Mouse (Mus musculus) induced T-regulatory cell, adult 2 months (primary cell): ENCODE data around the gene Zfp324.

ENCODE experiments used
- DNase-seq: peaks from one replicate; pipeline ENCODE4 v3.0.0-alpha.2; 2012; ENCODE audit warnings: low read depth

Gene Zfp324

DNA sequence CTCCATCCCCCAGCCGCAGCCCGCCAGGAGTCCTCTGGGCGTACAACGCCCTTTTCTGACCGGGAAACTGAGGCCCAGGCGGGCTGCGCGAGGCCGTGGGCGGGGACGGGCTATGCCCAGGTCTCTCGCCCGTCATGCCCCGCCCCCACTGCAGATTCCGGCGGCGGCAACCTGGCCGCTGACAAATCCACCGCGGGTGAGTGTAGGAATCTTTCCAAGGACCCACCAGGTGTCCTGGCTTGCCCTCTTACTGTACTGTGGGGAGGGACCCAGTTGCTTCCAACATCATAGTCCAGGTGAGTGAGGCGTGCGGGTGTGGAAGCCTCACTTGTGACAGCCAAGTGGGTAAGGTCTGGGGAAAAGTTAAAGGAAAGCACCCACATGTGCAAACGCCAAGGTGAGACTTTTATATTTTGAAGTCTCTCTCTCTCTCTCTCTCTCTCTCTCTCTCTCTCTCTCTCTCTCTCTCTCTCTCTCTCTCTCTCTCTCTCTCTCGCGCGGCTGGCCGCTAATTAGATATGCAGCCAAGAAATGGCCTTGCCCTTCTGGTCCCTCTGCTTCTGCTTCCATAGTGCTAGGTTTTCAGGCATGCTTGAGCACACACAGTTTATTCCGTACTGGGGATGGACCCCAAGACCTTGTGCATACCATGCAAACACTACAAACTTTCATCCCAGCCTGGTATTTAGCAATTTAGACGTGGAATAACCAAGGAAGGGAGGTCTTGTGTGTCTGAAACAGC, 637 bp downstream of the Zfp324 start:
- peak; percentile 84 for DNase-seq

DNA sequence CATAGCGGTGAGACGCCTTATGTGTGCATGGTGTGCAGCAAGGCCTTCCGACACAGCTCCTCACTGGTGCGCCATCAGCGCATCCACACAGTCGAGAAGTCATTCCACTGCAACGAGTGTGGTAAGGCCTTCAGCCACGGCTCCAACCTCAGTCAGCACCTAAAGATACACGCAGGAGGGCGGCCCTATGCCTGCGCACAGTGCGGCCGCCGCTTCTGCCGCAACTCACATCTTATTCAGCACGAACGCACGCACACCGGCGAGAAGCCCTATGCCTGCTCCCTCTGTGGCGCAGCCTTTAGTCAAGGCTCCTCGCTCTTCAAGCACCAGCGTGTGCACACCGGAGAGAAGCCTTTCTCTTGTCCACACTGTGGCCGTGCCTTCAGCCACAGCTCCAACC, 5.3 kb downstream of the Zfp324 start:
- DNase-seq = no peak

DNA sequence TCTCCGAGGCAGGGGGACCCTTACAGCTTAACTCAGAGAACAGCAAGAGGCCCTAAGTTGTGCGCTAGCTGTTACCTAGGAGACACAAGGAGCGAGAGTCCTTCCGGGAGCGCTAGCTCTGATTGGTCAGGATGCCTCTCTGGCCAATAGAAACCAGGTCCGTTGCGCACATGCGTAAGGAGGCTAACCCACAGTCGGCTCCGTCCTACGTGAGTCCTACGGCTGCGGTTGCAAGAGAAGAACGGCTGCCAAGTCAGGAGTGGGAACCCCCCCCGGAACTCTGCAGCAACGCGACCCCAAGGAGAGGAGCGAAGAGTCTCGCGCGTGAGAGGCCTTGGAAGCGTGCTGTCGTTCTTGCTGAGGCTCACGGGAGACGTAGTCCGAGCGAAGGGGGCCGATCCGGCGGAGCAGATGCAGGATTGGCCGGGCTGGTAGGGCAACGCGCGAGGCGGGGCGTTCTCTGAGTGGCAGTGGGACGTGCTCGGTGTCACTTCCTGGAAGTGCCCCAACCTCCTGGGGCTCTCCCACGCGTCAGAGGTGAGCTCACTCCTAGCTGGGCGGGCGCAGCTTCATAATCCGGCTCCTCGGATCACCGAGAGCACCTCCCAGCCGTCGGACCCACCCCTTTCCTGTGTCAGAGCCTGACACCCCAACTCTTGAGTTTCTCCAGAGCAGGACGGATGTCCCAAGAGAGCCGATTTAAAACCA, 12.2 kb downstream of the Zfp324 start, which contains the start of gene Zfp446:
Zfp446 (plus strand) TSS at position 167 of the 708 bp plus-strand sequence.
- DNase-seq = peak; percentile 98

DNA sequence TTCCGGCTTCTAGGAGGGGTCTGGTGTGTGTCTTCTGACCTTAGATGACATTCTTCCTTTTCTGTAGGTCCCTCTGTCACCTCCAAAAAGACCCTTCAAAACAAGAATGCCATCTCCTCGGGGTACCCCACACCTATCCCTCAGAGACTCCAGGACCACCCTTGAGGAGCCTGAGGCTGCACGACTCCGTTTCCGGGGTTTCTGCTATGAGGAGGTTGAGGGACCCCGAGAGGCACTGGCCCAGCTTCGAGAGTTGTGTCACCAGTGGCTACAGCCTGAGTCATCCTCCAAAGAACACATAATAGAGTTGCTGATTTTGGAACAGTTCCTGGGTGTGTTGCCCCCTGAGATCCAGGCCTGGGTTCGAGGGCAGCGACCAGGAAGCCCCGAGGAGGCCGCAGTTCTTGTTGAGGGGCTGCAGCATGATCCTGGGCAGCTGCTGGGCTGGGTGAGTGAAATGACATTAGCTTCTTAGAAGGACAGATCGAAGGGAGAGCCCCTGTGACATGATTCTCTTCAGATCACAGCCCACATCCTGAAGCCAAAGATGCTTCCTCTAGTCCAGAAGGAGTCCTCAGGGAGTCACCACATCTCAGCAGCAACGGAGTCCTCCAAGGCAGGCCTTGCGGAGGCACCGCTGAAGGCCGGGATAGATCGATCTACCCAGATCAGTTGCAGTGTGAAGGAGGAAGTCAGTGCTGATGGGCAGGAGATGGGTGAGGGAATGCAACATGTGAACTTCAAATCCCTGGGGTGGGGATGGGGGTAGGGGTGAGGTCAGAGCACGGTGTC, 13.5 kb downstream of the Zfp324 start:
- peak; percentile 67 for DNase-seq

DNA sequence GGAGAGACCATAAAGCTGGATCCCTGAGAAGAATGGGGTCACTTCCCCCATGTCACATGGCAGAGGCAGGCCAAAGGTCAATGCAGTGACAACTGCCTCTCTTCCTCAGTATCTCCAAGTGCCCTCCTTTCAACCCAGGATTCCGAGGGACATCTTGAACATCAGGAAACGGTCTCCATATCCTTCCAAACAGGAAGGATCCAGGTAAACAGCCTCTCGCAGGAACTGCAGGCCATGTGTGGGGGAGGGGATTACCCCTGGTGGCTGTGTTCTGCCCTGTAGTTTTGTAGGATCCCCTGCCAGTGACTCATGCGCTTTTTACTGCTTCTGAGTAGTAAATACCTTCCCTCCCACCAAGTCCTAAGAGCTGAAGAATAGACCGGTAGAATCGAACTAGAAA, 14.1 kb downstream of the Zfp324 start:
- peak; percentile 56 for DNase-seq

DNA sequence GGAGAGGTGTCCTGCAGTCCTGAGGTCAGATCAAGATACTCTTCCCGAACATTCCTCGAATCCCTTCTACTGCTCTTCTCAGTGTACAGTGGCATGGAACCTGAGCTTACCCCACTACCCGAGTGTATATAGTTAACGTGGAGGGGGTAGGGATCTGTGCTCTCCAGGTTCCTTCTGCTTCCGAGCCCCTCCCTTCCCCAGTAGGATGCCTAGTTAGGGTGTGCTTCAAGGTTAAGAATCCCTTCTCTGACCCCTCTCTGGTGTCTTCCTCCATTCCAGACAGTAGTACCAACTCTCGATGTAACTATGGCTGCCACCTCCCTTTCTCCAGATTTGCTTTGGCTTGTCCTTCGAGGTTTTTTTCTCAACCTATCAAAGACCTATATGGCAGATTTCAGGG, 14.7 kb downstream of the Zfp324 start:
- DNase-seq = no peak

DNA sequence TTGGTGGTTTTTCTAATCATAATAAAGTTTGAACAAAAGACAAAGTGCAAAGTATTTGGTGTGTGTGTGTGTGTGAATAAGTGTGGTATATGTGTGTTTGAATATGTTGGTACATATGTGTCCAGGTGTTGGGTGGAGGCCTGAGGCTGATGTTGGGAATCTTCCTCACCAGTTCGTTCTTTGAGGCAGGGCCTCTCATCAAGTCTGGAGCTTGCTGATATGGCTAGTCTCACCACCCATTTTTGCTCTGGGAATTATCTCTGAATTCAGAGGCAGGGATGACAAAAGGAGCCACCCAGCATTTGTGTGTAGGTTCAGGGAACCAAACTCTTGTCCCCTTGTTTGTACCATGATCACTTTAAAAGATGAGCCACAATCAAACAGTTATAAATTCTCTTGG, 20.1 kb downstream of the Zfp324 start:
- no peak for DNase-seq

DNA sequence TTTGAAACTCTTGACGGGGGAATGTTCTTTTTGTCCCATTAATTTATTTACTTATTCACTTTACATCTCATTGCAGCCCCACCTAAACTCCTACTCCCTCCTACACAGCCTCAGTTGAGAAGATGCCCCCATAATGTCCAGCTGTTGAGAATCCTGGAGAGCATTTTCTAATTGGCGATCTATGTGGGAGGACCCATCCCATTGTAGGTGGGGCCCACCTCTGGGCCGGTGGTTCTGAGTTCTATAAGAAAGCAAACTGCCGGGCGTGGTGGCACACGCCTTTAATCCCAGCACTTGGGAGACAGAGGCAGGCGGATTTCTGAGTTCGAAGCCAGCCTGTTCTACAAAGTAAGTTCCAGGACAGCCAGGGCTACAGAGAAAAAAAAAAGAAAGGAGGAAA, 21.3 kb downstream of the Zfp324 start:
- no peak for DNase-seq

DNA sequence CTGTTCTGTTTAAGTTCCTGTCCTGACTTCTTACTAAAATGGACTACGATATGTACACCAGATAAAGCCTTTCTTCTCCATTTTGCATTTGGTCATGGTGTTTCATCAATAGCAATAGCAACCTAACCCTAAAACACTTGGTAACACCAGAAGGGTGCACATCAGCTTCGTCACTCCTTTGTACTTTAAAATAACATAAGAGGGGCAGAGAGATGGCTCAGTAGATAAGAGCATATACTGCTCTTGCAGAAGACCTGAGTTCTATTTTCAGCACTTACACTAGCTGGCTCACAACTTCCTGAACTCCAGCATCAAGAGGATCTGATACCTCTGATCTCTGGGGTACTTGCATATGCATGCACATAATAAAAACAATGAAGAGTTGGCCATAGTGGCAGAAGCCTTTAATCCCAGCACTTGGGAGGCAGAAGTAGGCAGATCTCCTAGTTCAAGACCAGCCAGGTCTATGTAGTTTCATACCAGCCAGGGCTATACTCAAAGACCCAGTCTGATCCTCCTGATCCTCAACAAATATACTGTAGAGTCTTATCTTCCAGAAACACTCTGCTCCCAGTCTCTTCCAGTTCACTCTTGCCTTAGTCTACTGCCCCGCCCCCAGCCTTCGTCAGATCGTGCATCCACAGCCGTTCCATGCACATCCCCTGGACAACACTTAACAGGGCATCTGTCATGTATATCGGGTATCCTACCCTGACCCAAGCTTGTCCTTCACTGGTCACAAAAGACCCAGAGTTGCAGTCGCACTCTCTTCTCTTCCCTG, 22.0 kb downstream of the Zfp324 start:
- no peak for DNase-seq

DNA sequence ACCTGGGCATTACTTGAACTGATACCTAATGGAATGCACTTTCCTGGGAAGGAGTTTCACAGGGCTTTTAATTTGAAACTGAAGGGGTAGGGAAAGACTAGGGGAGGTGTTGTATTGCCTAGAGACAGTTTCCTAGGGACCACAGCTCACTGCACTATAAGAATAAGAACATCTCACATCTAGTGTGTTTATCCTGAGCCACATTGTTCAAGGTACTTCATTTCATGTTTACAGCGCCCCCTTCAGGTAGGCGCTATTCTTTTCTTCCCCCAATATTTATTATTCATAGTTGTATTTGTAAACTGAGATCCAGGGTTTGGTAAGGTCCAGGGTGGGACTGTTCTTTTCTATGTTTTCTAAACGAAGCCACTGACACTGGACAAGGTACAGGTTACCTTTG, 26.6 kb downstream of the Zfp324 start:
- DNase-seq = peak; percentile 86

DNA sequence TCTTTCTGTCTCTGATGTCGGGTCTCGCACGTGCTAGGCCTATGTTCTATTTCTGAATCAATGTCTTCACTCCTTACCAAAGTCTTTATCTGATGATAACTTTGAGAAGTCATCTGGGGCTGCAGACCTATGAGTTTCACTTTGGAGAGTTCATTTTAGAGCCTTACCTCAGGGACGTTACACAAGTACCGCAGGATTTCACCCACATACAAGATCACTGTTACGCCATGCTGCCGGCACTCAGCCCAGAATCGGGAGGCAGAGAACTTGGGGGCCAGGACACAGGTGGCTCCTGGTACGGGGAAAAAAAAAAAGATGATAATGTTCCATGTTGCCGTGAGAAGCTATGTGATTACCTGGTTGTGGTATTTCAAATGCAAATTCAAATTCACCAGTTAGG, 27.5 kb downstream of the Zfp324 start:
- DNase-seq = no peak

DNA sequence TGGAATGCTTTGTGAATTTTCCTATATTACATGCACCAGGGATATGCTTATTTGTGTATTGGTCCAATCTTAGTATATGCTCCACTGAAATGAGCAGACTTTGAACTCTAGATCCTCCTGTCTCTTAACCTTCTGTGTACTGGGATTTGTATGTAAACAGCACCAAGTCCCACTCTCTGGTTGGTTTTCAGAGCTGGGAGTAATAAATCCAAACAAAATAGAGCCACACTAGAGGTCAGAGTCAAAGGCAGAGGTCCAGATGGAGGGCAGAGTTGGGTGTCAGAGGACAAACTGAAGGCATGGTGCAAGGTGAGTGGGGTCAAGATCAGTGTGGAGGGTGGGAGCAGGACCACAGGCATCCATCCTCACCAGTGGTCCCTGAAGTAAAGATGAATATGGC, 30.2 kb downstream of the Zfp324 start:
- no peak for DNase-seq

DNA sequence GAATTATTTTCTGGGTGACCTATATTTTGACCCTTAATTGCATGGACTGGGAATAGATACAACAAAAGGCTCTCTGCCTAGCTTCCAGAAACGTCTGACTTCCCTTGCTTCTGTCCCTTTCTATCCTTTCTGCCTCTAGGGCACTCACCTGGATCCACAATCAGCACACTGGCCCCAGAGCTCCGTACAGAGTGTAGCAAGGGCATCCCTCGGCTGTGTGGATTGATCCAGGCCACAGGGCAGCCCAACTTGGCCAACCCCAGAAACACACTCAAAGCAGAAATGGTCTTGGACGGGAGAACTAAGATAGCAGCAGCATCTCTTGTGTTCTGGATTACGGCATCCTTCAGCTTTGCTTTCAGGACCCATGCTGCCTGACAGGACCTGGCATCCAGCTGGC, 31.6 kb downstream of the Zfp324 start:
- DNase-seq = no peak

DNA sequence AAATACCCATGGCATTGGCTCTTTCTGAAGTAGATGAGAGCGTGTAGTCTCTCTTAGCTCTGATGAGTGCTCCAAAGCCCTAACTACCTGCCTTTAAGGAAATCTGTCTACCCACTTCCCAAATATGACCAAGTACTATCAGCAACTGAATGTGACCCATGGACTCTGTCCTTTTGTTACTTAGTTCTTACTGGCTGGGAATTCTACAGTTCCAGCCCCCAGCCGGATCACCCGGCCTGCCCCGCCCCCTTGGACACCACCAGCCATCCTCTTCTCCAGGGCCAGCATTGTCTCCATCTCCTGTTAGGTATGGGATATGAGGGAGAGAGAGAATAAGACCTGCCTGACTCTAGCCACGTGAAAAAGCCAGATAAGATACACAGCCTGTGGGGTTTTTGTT, 32.4 kb downstream of the Zfp324 start, which contains the start of gene Slc27a5:
Slc27a5 (minus strand) TSS at position 140 of the 400 bp plus-strand sequence.
- DNase-seq = no peak

DNA sequence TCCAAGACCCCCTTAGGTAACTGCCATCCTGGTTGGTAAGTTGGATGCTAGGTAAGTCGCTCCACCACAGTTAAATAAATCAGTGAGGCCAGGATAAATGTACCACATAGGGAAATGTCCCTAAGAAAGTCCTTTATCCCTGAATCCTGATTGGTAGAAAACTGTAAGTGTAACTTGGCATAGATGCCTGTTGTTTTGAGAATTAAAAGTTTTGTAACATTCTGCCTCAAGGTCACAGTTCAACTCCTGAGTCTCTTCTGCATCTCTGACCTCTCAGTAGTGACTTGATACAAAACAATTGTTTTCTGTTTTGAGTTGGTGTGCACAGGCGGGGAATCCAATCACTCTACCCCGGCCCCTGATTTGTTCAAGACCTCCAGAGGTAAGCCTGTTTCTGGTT, 33.2 kb downstream of the Zfp324 start, which contains the start of gene Trim28:
Trim28 (plus strand) TSS at position 264 of the 400 bp plus-strand sequence.
- no peak for DNase-seq

DNA sequence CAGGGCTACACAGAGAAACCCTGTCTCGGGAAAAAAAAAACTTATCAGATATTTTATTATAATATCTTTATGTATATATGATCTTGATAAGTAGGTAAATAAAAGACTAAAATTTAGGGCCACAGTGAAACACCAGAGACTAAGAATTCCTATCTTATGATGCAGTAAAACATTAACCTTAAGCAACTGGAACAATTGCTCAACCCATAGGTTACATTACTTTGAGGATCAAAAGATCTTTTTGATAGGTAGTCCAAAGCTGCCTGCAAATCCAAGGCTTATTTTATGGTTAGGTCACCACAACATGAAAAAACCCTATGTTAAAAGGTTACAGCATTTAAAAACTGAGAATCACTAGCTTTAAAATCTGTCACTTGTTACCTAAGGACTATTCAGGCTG, 35.9 kb downstream of the Zfp324 start:
- DNase-seq = no peak

DNA sequence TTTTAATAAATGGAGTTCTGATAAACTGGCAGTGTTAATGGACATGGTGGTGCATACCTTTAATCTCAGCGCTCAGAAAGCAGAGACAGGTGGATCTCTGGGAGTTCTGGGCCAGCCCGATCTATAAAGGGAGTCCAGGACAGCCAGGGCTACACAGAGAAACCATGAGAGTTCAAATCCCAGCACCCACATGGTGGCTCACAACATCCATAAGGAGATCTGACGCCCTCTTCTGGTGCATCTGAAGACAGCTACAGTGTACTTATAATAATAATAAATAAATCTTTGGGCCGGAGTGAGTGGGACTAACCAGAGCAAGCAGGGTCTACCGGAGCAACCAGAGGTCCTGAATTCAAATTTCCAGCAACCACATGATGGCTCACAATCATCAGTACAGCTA, 37.7 kb downstream of the Zfp324 start:
- no peak for DNase-seq

DNA sequence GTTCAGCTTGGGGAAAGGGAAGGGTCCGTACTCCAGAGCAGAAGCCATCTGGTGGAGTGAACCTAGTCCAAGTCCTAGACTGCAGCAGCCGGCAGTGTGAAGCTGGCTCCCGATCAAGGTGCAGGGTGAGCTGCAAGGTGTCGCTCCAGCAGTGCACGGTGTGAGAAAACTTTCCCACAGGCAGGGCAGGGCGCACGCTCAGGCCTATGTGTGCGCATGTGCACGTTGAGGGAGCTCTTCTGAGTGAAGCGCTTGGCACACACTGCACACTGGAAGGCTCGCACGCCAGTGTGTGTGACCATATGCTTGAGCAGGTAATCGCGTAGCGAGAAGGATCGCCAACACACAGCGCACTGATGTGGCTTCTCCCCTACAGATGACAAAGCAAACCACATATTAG, 40.4 kb downstream of the Zfp324 start:
- no peak for DNase-seq

DNA sequence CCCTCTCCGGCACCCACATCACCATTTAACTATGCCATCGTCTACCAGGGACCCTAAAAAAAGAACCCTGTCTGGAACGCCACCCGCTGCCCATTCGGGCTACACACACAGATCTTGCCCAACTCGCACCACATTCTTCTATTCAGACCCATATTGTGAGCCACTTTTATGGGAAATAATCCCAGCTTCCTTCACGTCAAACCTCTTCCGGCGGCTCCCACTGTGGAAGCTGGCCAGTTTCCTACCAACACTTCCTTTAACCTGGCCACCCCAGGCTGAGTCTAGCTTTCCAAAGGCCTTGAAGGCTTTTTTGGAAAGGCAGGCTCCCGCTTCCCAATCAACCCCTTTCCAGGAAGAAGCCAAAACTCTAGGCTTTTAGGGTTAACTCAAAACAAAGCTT, 40.9 kb downstream of the Zfp324 start:
- no peak for DNase-seq

DNA sequence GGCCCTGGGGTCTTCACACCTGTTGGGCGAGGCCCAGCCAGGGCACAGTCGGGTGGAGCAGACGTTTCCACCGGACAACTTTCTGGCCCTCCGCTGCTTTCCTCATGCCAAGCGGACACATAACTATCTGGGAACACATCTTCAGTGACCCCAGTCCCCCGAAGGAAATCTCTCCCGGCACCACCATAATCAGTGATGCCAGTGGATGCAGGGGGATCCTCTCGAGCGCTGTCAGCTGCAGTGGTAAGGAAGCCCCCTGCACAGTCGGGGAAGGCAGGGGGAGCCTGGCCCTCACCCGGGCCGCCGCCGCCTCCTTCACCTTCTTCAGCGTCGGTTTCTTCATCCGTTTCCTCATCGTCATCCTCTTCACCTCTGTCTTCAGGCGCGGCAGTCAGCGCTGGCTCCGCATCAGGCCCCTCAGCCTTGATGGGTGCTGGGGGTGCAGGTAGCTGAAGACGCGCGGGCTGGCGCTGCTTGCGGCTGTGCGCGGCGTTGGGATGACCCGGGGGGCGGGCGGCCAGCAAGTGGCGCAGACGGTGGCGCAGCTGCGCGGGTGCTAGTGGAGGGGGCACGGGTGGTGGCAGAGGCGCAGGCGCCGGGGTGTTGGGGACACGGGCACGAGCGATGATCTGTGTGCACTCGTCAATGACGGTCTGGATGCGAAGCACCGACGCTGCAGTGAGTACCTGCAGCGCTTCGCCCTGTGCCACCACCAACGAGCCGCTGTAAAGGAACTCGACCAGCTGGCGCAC, 41.9 kb downstream of the Zfp324 start:
- no peak for DNase-seq
